Mouse (Mus musculus): ENCODE data around the gene Fuk. TPM values are rescaled to one million over a fixed set of nuclear protein-coding genes. Genes with fewer than 3 reads are reported as not detected.
A peak's percentile ranks its signal among the peaks of the same experiment; 100 is the strongest.
"Not testable (repeated sequence)": the region's sequence is repeated elsewhere in the genome, so short reads cannot be mapped to it uniquely, and the experiment has no call there.

Fuk gene
- polyA plus RNA-seq, 1 experiment from 2014 or later = 5.1 TPM

DNA sequence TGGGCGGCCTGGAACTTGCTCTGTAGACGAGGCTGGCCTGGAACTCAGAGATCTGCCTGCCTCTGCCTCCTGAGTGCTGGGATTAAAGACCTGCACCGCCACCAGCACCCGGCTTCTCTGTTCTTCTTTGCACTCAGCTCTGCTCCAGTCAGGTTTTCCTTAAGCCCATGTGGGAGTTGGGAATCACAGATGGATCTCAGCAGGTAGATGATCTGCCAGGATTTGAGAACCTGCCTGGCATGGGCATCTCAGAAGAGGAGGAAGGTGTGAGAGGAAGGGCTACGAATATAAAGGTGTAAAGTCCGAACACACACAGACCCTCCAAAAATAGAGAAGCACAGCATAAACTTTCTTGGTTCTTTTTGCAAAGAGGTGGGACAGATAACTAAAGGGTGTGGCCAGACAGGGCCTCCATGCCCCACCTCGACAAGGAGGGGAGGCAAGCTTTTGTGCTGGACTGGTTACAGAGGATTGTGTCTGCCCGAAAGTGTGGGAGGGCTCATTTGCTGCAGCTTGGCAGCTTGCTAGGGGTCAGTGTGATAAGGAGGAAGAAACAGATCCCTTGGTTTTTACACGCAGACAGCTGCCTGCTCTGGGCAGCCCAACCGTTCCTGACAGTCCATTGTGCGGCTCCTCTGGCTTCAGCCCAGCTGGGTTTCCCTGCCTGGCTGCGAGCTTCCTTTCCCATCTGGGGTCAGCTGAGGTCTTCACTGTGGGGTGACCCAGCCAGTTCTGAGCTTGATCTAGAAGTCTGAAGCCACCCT lies 29.1 kb upstream of the Fuk start:
- H3K9ac ChIP-seq = peak overlapping the region; percentile 63
- H3K27me3 ChIP-seq (replicated peaks) = no peaks in the 10 kb centered on the region
- H3K4me2 ChIP-seq = peak overlapping the region; percentile 73
- no peaks in the 10 kb centered on the region for H3K9me3 ChIP-seq (replicated peaks)
- WGBS (ENCODE audit: insufficient replicate concordance) = 36% methylated on average over 12 of the region's 12 CpGs
- H3K36me3 ChIP-seq = peaks cover 45% of the 10 kb centered on the region
- peak overlapping the region; percentile 40 for H3K4me3 ChIP-seq
- H3K4me1 ChIP-seq = peaks cover 100% of the 10 kb centered on the region
- H3K27ac ChIP-seq = peak overlapping the region; percentile 96
- peak; percentile 68 for ATAC-seq

DNA sequence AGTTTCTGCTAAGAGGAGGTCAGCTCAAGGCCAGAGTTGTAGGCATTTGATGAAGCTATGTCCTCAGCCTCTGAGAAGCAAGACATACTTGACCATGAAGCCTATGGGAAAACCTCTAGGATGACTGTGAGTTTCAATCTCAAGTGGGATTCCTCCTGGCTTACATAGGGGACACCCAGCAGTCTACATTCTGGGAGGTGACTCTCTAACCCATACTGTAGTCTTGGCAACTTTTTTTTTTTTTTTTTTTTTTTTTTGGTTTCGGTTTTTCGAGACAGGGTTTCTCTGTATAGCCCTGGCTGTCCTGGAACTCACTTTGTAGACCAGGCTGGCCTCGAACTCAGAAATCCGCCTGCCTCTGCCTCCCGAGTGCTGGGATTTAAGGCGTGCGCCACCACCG lies 27.4 kb upstream of the Fuk start:
- peaks cover 42% of the 10 kb centered on the region for H3K36me3 ChIP-seq
- H3K4me3 ChIP-seq = peak overlapping the region; percentile 33
- peak overlapping the region; percentile 96 for H3K27ac ChIP-seq
- peak overlapping the region; percentile 73 for H3K4me2 ChIP-seq
- H3K4me1 ChIP-seq = peaks cover 100% of the 10 kb centered on the region
- peak overlapping the region; percentile 68 for H3K9ac ChIP-seq
- not testable (repeated sequence) for ATAC-seq; H3K9me3 ChIP-seq (replicated peaks); H3K27me3 ChIP-seq (replicated peaks)
- WGBS (ENCODE audit: insufficient replicate concordance) = 73% methylated on average over 8 of the region's 8 CpGs

- peaks cover 100% of the 10 kb centered on the region for H3K4me1 ChIP-seq
- H3K4me2 ChIP-seq = peak overlapping the region; percentile 73
- H3K27me3 ChIP-seq (replicated peaks) = no peaks in the 10 kb centered on the region
- H3K9me3 ChIP-seq (replicated peaks) = no peaks in the 10 kb centered on the region
- peak; percentile 84 for ATAC-seq
- peaks cover 42% of the 10 kb centered on the region for H3K36me3 ChIP-seq
- WGBS (ENCODE audit: insufficient replicate concordance) = 11% methylated on average over 5 of the region's 5 CpGs
- peak overlapping the region; percentile 96 for H3K27ac ChIP-seq
- peak overlapping the region; percentile 68 for H3K9ac ChIP-seq
- peak overlapping the region; percentile 33 for H3K4me3 ChIP-seq
Measured at GRCm38 (mm10) chr8:110929066-110929465, 26.8 kb upstream of the Fuk start.

GRCm38 (mm10) chr8:110928435-110928834 lies 26.1 kb upstream of the Fuk start:
- Histone ChIP-seq H3K27ac (peak overlapping the region; percentile 96), H3K4me3 (peak overlapping the region; percentile 33), H3K36me3 (peaks cover 47% of the 10 kb centered on the region), H3K27me3 (replicated peaks) (no peaks in the 10 kb centered on the region), H3K9me3 (replicated peaks) (no peaks in the 10 kb centered on the region), H3K4me1 (peaks cover 100% of the 10 kb centered on the region), H3K4me2 (peak overlapping the region; percentile 73), H3K9ac (peak overlapping the region; percentile 68)
- ATAC-seq = peak; percentile 18; the same call in 1 of the 2 replicates
- 28% methylated on average over 7 of the region's 7 CpGs for WGBS (ENCODE audit: insufficient replicate concordance)

DNA sequence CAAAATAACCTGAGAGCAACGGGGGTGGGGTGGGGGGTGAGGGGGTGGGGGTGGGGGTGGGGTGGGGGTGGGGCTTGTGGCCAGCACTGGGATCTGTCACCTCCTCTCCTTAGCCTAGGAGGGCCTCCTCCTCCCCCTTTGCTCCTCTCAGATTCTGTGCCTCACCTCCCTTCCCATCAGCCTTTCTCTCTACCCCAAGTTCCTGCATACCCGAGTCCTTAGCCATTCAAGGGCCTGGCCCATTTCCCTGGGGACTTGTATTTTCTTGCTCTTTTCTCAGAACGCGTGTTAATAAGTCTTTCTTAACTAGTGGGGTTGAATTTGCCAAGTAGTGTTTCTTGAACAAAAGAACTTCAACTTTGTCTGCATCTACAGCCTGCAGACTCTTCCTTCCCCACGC lies 24.4 kb upstream of the Fuk start:
- Histone ChIP-seq H3K4me1 (peaks cover 100% of the 10 kb centered on the region), H3K9me3 (replicated peaks) (no peaks in the 10 kb centered on the region), H3K27me3 (replicated peaks) (no peaks in the 10 kb centered on the region), H3K36me3 (peaks cover 60% of the 10 kb centered on the region), H3K27ac (peak overlapping the region; percentile 96), H3K4me3 (0 out of 2 replicates have a peak overlapping the region, but pooled peaks have one; percentile 6), H3K9ac (peak overlapping the region; percentile 50), H3K4me2 (peak overlapping the region; percentile 48)
- no peak for ATAC-seq
- 48% methylated on average over 5 of the region's 5 CpGs for WGBS (ENCODE audit: insufficient replicate concordance)

DNA sequence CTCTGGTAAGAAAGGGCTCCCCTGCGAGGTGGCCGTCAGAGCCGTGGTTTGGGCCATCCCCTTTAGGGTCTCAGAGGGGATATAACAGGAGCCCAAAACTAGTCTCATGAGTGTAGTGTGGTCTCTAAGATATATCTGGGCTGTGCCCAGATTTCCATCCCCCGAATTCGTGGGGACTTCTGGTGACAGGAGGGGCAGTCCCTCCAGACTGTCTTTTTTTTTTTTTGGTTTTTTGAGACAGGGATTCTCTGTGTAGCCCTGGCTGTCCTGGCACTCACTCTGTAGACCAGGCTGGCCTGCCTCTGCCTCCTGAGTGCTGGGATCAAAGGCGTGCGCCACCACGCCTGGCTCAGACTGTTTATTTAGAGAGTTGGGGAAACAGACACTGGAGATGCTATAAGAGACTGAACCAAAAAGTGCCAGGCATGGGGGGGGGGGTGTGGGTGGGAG lies 23.4 kb upstream of the Fuk start:
- H3K4me3 ChIP-seq = no peak overlapping the region
- H3K4me1 ChIP-seq = peaks cover 100% of the 10 kb centered on the region
- peak overlapping the region; percentile 96 for H3K27ac ChIP-seq
- peaks cover 55% of the 10 kb centered on the region for H3K36me3 ChIP-seq
- H3K9me3 ChIP-seq (replicated peaks) = no peaks in the 10 kb centered on the region
- peak overlapping the region; percentile 48 for H3K4me2 ChIP-seq
- 68% methylated on average over 8 of the region's 8 CpGs for WGBS (ENCODE audit: insufficient replicate concordance)
- ATAC-seq = no peak
- peak overlapping the region; percentile 50; the same call in 1 of the 2 replicates for H3K9ac ChIP-seq
- no peaks in the 10 kb centered on the region for H3K27me3 ChIP-seq (replicated peaks)

DNA sequence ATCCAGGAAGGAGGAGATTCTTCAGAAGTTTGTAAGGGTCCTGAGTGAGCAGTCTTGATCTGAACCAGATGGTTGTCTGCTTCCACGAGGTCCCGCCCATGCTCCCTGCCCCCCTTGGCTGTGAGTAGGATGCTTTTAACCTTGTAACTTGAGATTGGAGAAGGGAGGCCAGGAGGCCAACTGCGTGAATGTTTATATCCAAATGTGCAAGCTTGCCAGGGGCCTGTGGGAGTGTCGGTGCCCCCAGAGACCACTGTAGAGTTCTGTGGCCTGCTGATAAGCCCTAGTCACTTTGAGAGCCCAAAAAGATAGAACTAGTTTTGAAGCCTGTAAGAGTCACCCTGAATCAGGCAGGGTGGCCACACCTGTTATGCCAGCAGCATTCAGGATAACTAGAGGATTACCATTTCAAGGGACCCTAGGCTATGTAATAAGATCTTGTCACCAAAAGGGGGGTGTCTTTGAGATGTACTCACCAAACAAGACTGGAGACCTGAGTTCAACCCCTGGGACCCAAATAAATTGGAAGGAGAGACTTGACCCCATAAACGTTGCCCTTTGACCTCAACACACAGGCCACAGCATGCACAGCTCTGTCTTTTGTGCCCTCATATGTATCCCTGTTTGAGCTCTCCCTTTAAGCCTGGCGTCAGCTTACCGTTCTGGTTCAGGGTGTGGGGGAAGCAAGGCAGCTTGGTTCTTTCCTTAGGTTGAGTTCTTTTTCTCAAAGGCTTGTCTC lies 19.4 kb upstream of the Fuk start:
- ATAC-seq = peak; percentile 85
- Histone ChIP-seq H3K36me3 (peaks cover 39% of the 10 kb centered on the region), H3K4me3 (peak overlapping the region; percentile 89), H3K27ac (peak overlapping the region; percentile 98), H3K27me3 (replicated peaks) (no peaks in the 10 kb centered on the region), H3K4me2 (peak overlapping the region; percentile 87), H3K9ac (peak overlapping the region; percentile 91), H3K4me1 (peaks cover 85% of the 10 kb centered on the region), H3K9me3 (replicated peaks) (no peaks in the 10 kb centered on the region)
- WGBS (ENCODE audit: insufficient replicate concordance) = 16% methylated on average over 7 of the region's 7 CpGs

DNA sequence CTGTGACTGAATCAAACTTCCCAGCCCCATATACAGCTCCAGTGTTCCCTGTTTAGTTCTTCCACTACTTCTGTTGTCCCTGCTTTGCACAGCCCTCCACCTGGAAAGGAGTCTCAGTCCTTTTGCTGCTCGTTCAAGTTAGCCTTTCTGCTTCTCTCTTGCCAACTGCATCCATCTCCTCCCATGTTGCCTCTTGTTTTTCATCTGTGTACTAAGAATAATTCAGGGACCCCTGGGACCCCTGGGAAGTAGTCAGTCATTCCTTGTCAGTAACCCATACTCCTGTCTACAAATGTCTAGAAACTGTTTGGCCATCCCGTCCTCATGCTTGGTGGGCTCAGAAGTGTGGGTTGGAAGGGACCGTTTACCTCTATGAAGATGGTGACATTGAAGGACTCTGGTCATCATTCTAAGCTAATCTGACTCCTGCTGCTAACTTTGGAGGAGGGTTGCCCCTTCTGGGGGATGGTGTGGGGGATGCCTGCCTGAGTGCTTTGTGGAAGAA lies 18.5 kb upstream of the Fuk start:
- Histone ChIP-seq H3K27ac (peak overlapping the region; percentile 98), H3K9me3 (replicated peaks) (no peaks in the 10 kb centered on the region), H3K27me3 (replicated peaks) (no peaks in the 10 kb centered on the region), H3K4me2 (peak overlapping the region; percentile 87), H3K4me1 (peaks cover 77% of the 10 kb centered on the region), H3K36me3 (peaks cover 39% of the 10 kb centered on the region), H3K9ac (peak overlapping the region; percentile 91), H3K4me3 (peak overlapping the region; percentile 89)
- ATAC-seq = no peak
- WGBS (ENCODE audit: insufficient replicate concordance) = 32% methylated on average over 3 of the region's 3 CpGs

- Histone ChIP-seq H3K4me2 (peak overlapping the region; percentile 87), H3K27me3 (replicated peaks) (no peaks in the 10 kb centered on the region), H3K9ac (peak overlapping the region; percentile 91), H3K9me3 (replicated peaks) (no peaks in the 10 kb centered on the region), H3K36me3 (peaks cover 34% of the 10 kb centered on the region), H3K27ac (peak overlapping the region; percentile 98), H3K4me3 (peak overlapping the region; percentile 89), H3K4me1 (peaks cover 71% of the 10 kb centered on the region)
- peak; percentile 4 for ATAC-seq
- WGBS (ENCODE audit: insufficient replicate concordance) = 4% methylated on average over 31 of the region's 37 CpGs
Measured at GRCm38 (mm10) chr8:110920032-110920772, 17.9 kb upstream of the Fuk start.

- Histone ChIP-seq H3K4me1 (peaks cover 63% of the 10 kb centered on the region), H3K9ac (peak within 1 kb of the TSS; percentile 91), H3K27ac (peak within 1 kb of the TSS; percentile 98), H3K4me2 (peak within 1 kb of the TSS; percentile 87), H3K27me3 (replicated peaks) (no peaks in the 10 kb centered on the region), H3K36me3 (peaks cover 27% of the 10 kb centered on the region), H3K9me3 (replicated peaks) (no peaks in the 10 kb centered on the region), H3K4me3 (peak within 1 kb of the TSS; percentile 89)
- ATAC-seq = peak; percentile 86
- WGBS (ENCODE audit: insufficient replicate concordance) = 5% methylated on average over 15 of the region's 36 CpGs
Measured at GRCm38 (mm10) chr8:110919341-110920031, 17.2 kb upstream of the Fuk start, which contains the start of gene St3gal2. St3gal2 (plus strand) TSS chr8:110919922.

DNA sequence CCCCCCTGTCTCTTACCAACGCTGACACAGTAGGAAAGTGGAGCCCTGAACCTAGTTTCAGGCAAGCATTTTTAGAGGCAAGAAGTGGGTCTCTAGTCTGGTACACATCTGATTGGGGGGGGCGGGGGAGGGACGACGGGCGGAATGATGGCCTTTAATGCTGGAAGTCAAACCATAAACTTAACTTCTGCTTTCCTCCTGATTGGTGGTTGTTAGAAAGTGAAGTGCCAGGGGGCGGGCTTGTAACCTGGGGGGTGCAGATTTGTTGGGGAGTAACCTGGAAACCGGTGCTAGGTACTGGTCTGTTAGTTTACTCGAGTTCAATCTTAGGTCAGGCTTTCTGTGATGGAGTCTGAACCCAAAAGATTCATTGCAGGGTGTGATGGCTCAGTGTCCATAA lies 16.2 kb upstream of the Fuk start:
- peak overlapping the region; percentile 87; the same call in 1 of the 2 replicates for H3K4me2 ChIP-seq
- H3K36me3 ChIP-seq = peaks cover 17% of the 10 kb centered on the region
- WGBS (ENCODE audit: insufficient replicate concordance) = 64% methylated on average over 8 of the region's 8 CpGs
- H3K4me1 ChIP-seq = peaks cover 53% of the 10 kb centered on the region
- no peak overlapping the region for H3K27ac ChIP-seq
- ATAC-seq = no peak
- no peaks in the 10 kb centered on the region for H3K27me3 ChIP-seq (replicated peaks)
- no peak overlapping the region for H3K9ac ChIP-seq
- no peaks in the 10 kb centered on the region for H3K9me3 ChIP-seq (replicated peaks)
- H3K4me3 ChIP-seq = no peak overlapping the region
